Mouse (Mus musculus) ovary, postnatal 10 days (tissue): ENCODE results near the gene Zfp865.
"Not testable (repeated sequence)": the region's sequence is repeated elsewhere in the genome, so short reads cannot be mapped to it uniquely, and the experiment has no call there.

Source experiments
- DNase-seq: peaks from one replicate; pipeline ENCODE4 v3.0.0; 2022; ENCODE audit warnings: low spot score

The Zfp865 gene

GRCm38 (mm10) chr7:5020000-5020681, at the start of gene Zfp865, which contains the start of gene Ccdc106:
Gene Zfp865 (plus strand): TSS chr7:5020376.
Gene Ccdc106 (plus strand): TSS chr7:5020553.
- DNase-seq, result peak; percentile 96

- DNase-seq, result no peak
Measured at GRCm38 (mm10) chr7:4971068-4971467, 49.1 kb upstream of the Zfp865 start, which contains the start of gene Sbk3. Gene Sbk3 (minus strand): TSS chr7:4971168.

- DNase-seq, result no peak
Measured at GRCm38 (mm10) chr7:4971710-4972109, 48.5 kb upstream of the Zfp865 start.

- no peak for DNase-seq
Measured at GRCm38 (mm10) chr7:4972321-4973047, 47.7 kb upstream of the Zfp865 start.

- no peak for DNase-seq
Measured at GRCm38 (mm10) chr7:4975455-4975854, 44.7 kb upstream of the Zfp865 start.

GRCm38 (mm10) chr7:4976832-4977231, 43.3 kb upstream of the Zfp865 start:
- no peak for DNase-seq

- DNase-seq, result no peak
Measured at GRCm38 (mm10) chr7:4988250-4988649, 31.9 kb upstream of the Zfp865 start.

GRCm38 (mm10) chr7:4993347-4993998, 26.7 kb upstream of the Zfp865 start:
- DNase-seq, result no peak

GRCm38 (mm10) chr7:4993999-4994788, 26.0 kb upstream of the Zfp865 start:
- DNase-seq, result no peak

GRCm38 (mm10) chr7:4995268-4996002, 24.7 kb upstream of the Zfp865 start:
- DNase-seq, result no peak

GRCm38 (mm10) chr7:4996003-4996895, 23.9 kb upstream of the Zfp865 start, which contains the start of gene Zfp579:
Gene Zfp579 (minus strand): TSS chr7:4996158.
- peak; percentile 93 for DNase-seq

GRCm38 (mm10) chr7:4996934-4997333, 23.2 kb upstream of the Zfp865 start:
- DNase-seq, result no peak

- DNase-seq, result no peak
Measured at GRCm38 (mm10) chr7:4999876-5000275, 20.3 kb upstream of the Zfp865 start.

- DNase-seq, result not testable (repeated sequence)
Measured at GRCm38 (mm10) chr7:5002876-5003275, 17.3 kb upstream of the Zfp865 start.

- DNase-seq, result no peak
Measured at GRCm38 (mm10) chr7:5008229-5008628, 11.9 kb upstream of the Zfp865 start.

- no peak for DNase-seq
Measured at GRCm38 (mm10) chr7:5012681-5013513, 7.3 kb upstream of the Zfp865 start.

GRCm38 (mm10) chr7:5014251-5015117, 5.7 kb upstream of the Zfp865 start, which contains the start of the genes Zfp524 and Fiz1:
Gene Zfp524 (plus strand): TSS chr7:5014415.
Gene Fiz1 (minus strand): TSS chr7:5014697.
- DNase-seq, result peak; percentile 93
